Mouse (Mus musculus) cortical plate, adult 2 months (tissue): ENCODE data around the gene Pou6f1.

ENCODE experiments used
- CTCF ChIP-seq: fragments of 200-500 bp; IDR thresholded peaks from 2 replicates; pipeline ENCODE4 v1.5.1; 2011; ENCODE audit warnings: mild to moderate bottlenecking, control low read depth, low read length; ENCODE audit not compliant: insufficient read depth; ENCODE audit errors: extremely low read depth
- POLR2A ChIP-seq: fragments of 200-500 bp; IDR thresholded peaks from 2 replicates; pipeline ENCODE4 v1.6.1; 2011; ENCODE audit warnings: mild to moderate bottlenecking, low read length, control low read depth; ENCODE audit not compliant: insufficient read depth; ENCODE audit errors: extremely low read depth

- TF ChIP-seq POLR2A (no peak), CTCF (no peak)
These were observed 12.2 kb upstream of the Pou6f1 start for GRCm38 (mm10) chr15:100611951-100612350.
